Mouse (Mus musculus) liver, postnatal 0 days (tissue): ENCODE data around the gene Cacna1a. TPM values are rescaled to one million over a fixed set of nuclear protein-coding genes. Genes with fewer than 3 reads are reported as not detected.

ENCODE experiments used
- ATAC-seq: fragments of 200-750 bp; cut with Nextera tagmentation; 2 replicates; pipeline ENCODE4 v1.8.0; 2017; ENCODE audit warnings: mild to moderate bottlenecking, moderate library complexity
- DNase-seq: peaks from one replicate; pipeline ENCODE4 v3.0.0-alpha.2; 2016
- H3K27ac ChIP-seq: fragments of 300-500 bp; sonication (generic); 2 replicates; pipeline ENCODE4 v1.5.1; 2014; ENCODE audit warnings: antibody characterized with exemption, moderate library complexity, mild to moderate bottlenecking, low read depth
- H3K27me3 ChIP-seq: fragments of 300-500 bp; sonication (generic); 2 replicates; pipeline ENCODE4 v1.6.1; 2014; ENCODE audit warnings: low read length, control low read depth, mixed read lengths; ENCODE audit not compliant: insufficient read depth
- H3K36me3 ChIP-seq: fragments of 300-500 bp; sonication (generic); replicated peaks from 2 replicates; pipeline ENCODE4 v1.6.1; 2014; ENCODE audit warnings: mild to moderate bottlenecking, control low read depth, low read length, moderate library complexity, mixed read lengths; ENCODE audit not compliant: insufficient read depth
- H3K4me1 ChIP-seq: fragments of 300-500 bp; sonication (generic); 2 replicates; pipeline ENCODE4 v1.6.1; 2014; ENCODE audit warnings: antibody characterized with exemption, mild to moderate bottlenecking, control low read depth; ENCODE audit not compliant: insufficient read depth
- H3K4me2 ChIP-seq: fragments of 300-500 bp; sonication (generic); 2 replicates; pipeline ENCODE4 v1.6.1; 2014; ENCODE audit warnings: low read depth, mild to moderate bottlenecking, low read length, moderate library complexity, mixed read lengths
- H3K4me3 ChIP-seq: fragments of 300-500 bp; sonication (generic); 2 replicates; pipeline ENCODE4 v1.5.1; 2014; ENCODE audit warnings: low read depth, low read length
- H3K9ac ChIP-seq: fragments of 300-500 bp; sonication (generic); replicated peaks from 2 replicates; pipeline ENCODE4 v1.6.1; 2014; ENCODE audit warnings: mild to moderate bottlenecking, moderate library complexity
- H3K9me3 ChIP-seq: fragments of 300-500 bp; sonication (generic); 2 replicates; pipeline ENCODE4 v1.6.1; 2016; ENCODE audit warnings: mild to moderate bottlenecking, control low read depth, low read length, mixed read lengths
- CTCF ChIP-seq: sonication (generic); IDR thresholded peaks from 2 replicates; pipeline ENCODE4 v1.5.1; 2016; ENCODE audit warnings: antibody characterized with exemption, low read depth
- EP300 ChIP-seq: IDR thresholded peaks from 2 replicates; pipeline ENCODE4 v1.6.1; 2016; ENCODE audit warnings: antibody characterized with exemption, low read depth, mild to moderate bottlenecking
- WGBS: fragments of 180-500 bp; shearing (Covaris S2); extraction: QIAGEN DNeasy Blood & Tissue Kit; methylation state at CpG from one replicate; pipeline ENCODE4 v1.1.7; 2014; ENCODE audit not compliant: insufficient replicate concordance; 5-methylcytosine and 5-hydroxymethylcytosine counted together
- polyA plus RNA-seq: library from polyadenylated mRNA; unstranded; fragments of >200 nt; fragmentation: Nextera tagmentation; extraction: Ambion mirVana; gene quantifications from 2 replicates; pipeline ENCODE4 v1.2.1, GENCODE M21; 2015

Gene Cacna1a
- polyA plus RNA-seq, 1 experiment from 2014 or later: 0.49 TPM

GRCm38 (mm10) chr8:84641578-84642361 lies 253.5 kb downstream of the Cacna1a start:
- Histone ChIP-seq H3K27me3 (0 out of 2 replicates have a peak, but pooled peaks cover 4% of the 10 kb centered on the region), H3K36me3 (no peaks in the 10 kb centered on the region), H3K27ac (peak overlapping the region; percentile 88), H3K4me3 (peak overlapping the region; percentile 3; the same call in 1 of the 2 replicates), H3K9ac (peak overlapping the region; percentile 19), H3K4me2 (peak overlapping the region; percentile 7; the same call in 1 of the 2 replicates), H3K9me3 (no peaks in the 10 kb centered on the region), H3K4me1 (peaks cover 11% of the 10 kb centered on the region)
- no peak for TF ChIP-seq EP300
- TF ChIP-seq CTCF: 0 out of 2 replicates have a peak, but pooled peaks have one; percentile 26
- DNase-seq: no peak
- WGBS: 71% methylated on average over 1 of the region's 1 CpGs
- no peak for ATAC-seq

GRCm38 (mm10) chr8:84643019-84643418 lies 254.8 kb downstream of the Cacna1a start:
- ATAC-seq: peak; percentile 28
- Histone ChIP-seq H3K27me3 (0 out of 2 replicates have a peak, but pooled peaks cover 4% of the 10 kb centered on the region), H3K9ac (no peak overlapping the region), H3K4me1 (peaks cover 16% of the 10 kb centered on the region), H3K9me3 (no peaks in the 10 kb centered on the region), H3K4me3 (no peak overlapping the region), H3K4me2 (0 out of 2 replicates have a peak overlapping the region, but pooled peaks have one; percentile 7), H3K36me3 (no peaks in the 10 kb centered on the region), H3K27ac (peak overlapping the region; percentile 88)
- TF ChIP-seq CTCF (no peak), EP300 (peak; percentile 73; the same call in 1 of the 2 replicates)
- DNase-seq: no peak
- 54% methylated on average over 5 of the region's 5 CpGs for WGBS

GRCm38 (mm10) chr8:84646800-84647199 lies 258.6 kb downstream of the Cacna1a start:
- H3K27ac ChIP-seq: no peak overlapping the region; the same call in 1 of the 2 replicates
- H3K4me2 ChIP-seq: peak overlapping the region; percentile 56; the same call in 1 of the 2 replicates
- 56% methylated on average over 6 of the region's 6 CpGs for WGBS
- DNase-seq: no peak
- peaks cover 14% of the 10 kb centered on the region for H3K4me1 ChIP-seq
- H3K36me3 ChIP-seq: no peaks in the 10 kb centered on the region
- no peaks in the 10 kb centered on the region for H3K27me3 ChIP-seq
- H3K4me3 ChIP-seq: no peak overlapping the region
- no peaks in the 10 kb centered on the region for H3K9me3 ChIP-seq
- ATAC-seq: no peak
- no peak overlapping the region for H3K9ac ChIP-seq
- peak; percentile 42 for TF ChIP-seq CTCF
- TF ChIP-seq EP300: no peak

- Histone ChIP-seq H3K36me3 (no peaks in the 10 kb centered on the region), H3K27me3 (no peaks in the 10 kb centered on the region), H3K9ac (peak overlapping the region; percentile 30), H3K4me1 (peaks cover 14% of the 10 kb centered on the region), H3K9me3 (no peaks in the 10 kb centered on the region), H3K27ac (peak overlapping the region; percentile 34), H3K4me2 (peak overlapping the region; percentile 56), H3K4me3 (no peak overlapping the region)
- DNase-seq (peak; percentile 65), ATAC-seq (peak; percentile 18)
- TF ChIP-seq CTCF: peak; percentile 20; the same call in 1 of the 2 replicates
- no peak for TF ChIP-seq EP300
- 8% methylated on average over 14 of the region's 14 CpGs for WGBS
These were observed 259.2 kb downstream of the Cacna1a start for GRCm38 (mm10) chr8:84647461-84647901.

- DNase-seq (peak; percentile 37), ATAC-seq (peak; percentile 74)
- Histone ChIP-seq H3K9ac (0 out of 2 replicates have a peak overlapping the region, but pooled peaks have one; percentile 1), H3K9me3 (no peaks in the 10 kb centered on the region), H3K27me3 (no peaks in the 10 kb centered on the region), H3K4me2 (no peak overlapping the region), H3K36me3 (no peaks in the 10 kb centered on the region), H3K4me1 (peaks cover 14% of the 10 kb centered on the region), H3K27ac (peak overlapping the region; percentile 45), H3K4me3 (no peak overlapping the region)
- WGBS: 71% methylated on average over 3 of the region's 3 CpGs
- TF ChIP-seq EP300: no peak
- no peak for TF ChIP-seq CTCF
These were observed 262.0 kb downstream of the Cacna1a start for GRCm38 (mm10) chr8:84650213-84650612.

- Histone ChIP-seq H3K27me3 (no peaks in the 10 kb centered on the region), H3K9me3 (no peaks in the 10 kb centered on the region), H3K27ac (no peak overlapping the region; the same call in 1 of the 2 replicates), H3K9ac (no peak overlapping the region), H3K4me1 (peaks cover 37% of the 10 kb centered on the region), H3K36me3 (no peaks in the 10 kb centered on the region), H3K4me3 (no peak overlapping the region), H3K4me2 (no peak overlapping the region)
- WGBS: 71% methylated on average over 9 of the region's 9 CpGs
- peak; percentile 9 for DNase-seq
- ATAC-seq: no peak
- TF ChIP-seq CTCF (no peak), EP300 (no peak)
These were observed 264.9 kb downstream of the Cacna1a start for GRCm38 (mm10) chr8:84653092-84653631.
